ENCODE assay signal across 8 mouse cellular contexts in genomic region chr9:21936692-21937570, GRCm38 (mm10). TPM values are rescaled to one million over a fixed set of nuclear protein-coding genes. Genes with fewer than 3 reads are reported as not detected.
A peak's percentile ranks its signal among the peaks of the same experiment; 100 is the strongest.
DNase-seq lines count a peak whose midpoint lies in the region; ATAC-seq and TF ChIP-seq lines count a peak whose summit lies in the region.

Gene Plppr2 (plus strand): TSS chr9:21937033.

- H3K36me3 ChIP-seq in embryonic facial prominence, embryonic 11.5 days (replicated peaks; ENCODE audit: control insufficient read depth, insufficient read depth, low read depth, low read length) = no peaks in the 10 kb centered on the region
- no peaks in the 10 kb centered on the region; the same call in 1 of the 2 replicates for H3K36me3 ChIP-seq in intestine, postnatal 0 days (ENCODE audit: control insufficient read depth, insufficient read depth)
- H3K36me3 ChIP-seq in midbrain, embryonic 10.5 days = peaks cover 8% of the 10 kb centered on the region; the same call in 1 of the 2 replicates

- DNase-seq in adrenal gland, postnatal 14 days = peak; percentile 99
- DNase-seq in embryonic facial prominence, embryonic 11.5 days (ENCODE audit: low spot score) = peak; percentile 98
- peak; percentile 96 to 97 for DNase-seq in left cerebral cortex, postnatal 36 days (ENCODE audit: low spot score in 2 of 2)
- DNase-seq in midbrain, embryonic 10.5 days (ENCODE audit: low spot score) = peak; percentile 99
- DNase-seq in right cerebral cortex, postnatal 36 days (ENCODE audit: low spot score in 2 of 2) = peak; percentile 98
- peak; percentile 94 to 97 for DNase-seq in urinary bladder, postnatal 4 days (ENCODE audit: low spot score in 2 of 2)

- ATAC-seq in embryonic facial prominence, embryonic 11.5 days (replicated peaks; ENCODE audit: insufficient number of reproducible peaks, low FRiP score, low TSS enrichment, low read depth) = peak; percentile 93
- ATAC-seq in granulocyte monocyte progenitor cell, adult 5-6 weeks (replicated peaks; ENCODE audit: poor library complexity, severe bottlenecking) = peak; percentile 99
- ATAC-seq in intestine, postnatal 0 days = peak; percentile 98

- H3K4me1 ChIP-seq in embryonic facial prominence, embryonic 11.5 days (ENCODE audit: control insufficient read depth, insufficient read depth, low read length) = no peaks in the 10 kb centered on the region
- no peaks in the 10 kb centered on the region for H3K4me1 ChIP-seq in intestine, postnatal 0 days (replicated peaks; ENCODE audit: control insufficient read depth, insufficient read depth, low read length)
- peaks cover 30% of the 10 kb centered on the region for H3K4me1 ChIP-seq in midbrain, embryonic 10.5 days

- H3K27ac ChIP-seq in embryonic facial prominence, embryonic 11.5 days (replicated peaks; ENCODE audit: low read depth, low read length) = no peak within 1 kb of the TSS
- no peak within 1 kb of the TSS for H3K27ac ChIP-seq in intestine, postnatal 0 days (ENCODE audit: low read depth, low read length)
- H3K27ac ChIP-seq in midbrain, embryonic 10.5 days (replicated peaks) = peak within 1 kb of the TSS; percentile 87

- H3K9ac ChIP-seq in embryonic facial prominence, embryonic 11.5 days (replicated peaks; ENCODE audit: low read length) = peak within 1 kb of the TSS; percentile 69
- peak within 1 kb of the TSS; percentile 37; the same call in 1 of the 2 replicates for H3K9ac ChIP-seq in intestine, postnatal 0 days (ENCODE audit: low read depth, low read length)

- intact Hi-C loops in left cerebral cortex, postnatal 36 days (cut with DNase I) = loop anchor here (2.0 kb wide), 1 partner anchor 16 kb away; no protein-coding TSS in a partner anchor

- no peaks in the 10 kb centered on the region for H3K9me3 ChIP-seq in embryonic facial prominence, embryonic 11.5 days (replicated peaks; ENCODE audit: control insufficient read depth, low read length)
- no peaks in the 10 kb centered on the region for H3K9me3 ChIP-seq in intestine, postnatal 0 days (ENCODE audit: control insufficient read depth)
- H3K9me3 ChIP-seq in midbrain, embryonic 10.5 days (replicated peaks) = no peaks in the 10 kb centered on the region

- no peaks in the 10 kb centered on the region for H3K27me3 ChIP-seq in embryonic facial prominence, embryonic 11.5 days (ENCODE audit: control insufficient read depth, insufficient read depth, low read length)
- no peaks in the 10 kb centered on the region for H3K27me3 ChIP-seq in intestine, postnatal 0 days (replicated peaks; ENCODE audit: control insufficient read depth, insufficient read depth, low read length)
- H3K27me3 ChIP-seq in midbrain, embryonic 10.5 days (ENCODE audit: low read depth, poor library complexity, severe bottlenecking) = peaks cover 29% of the 10 kb centered on the region

- H3K4me2 ChIP-seq in embryonic facial prominence, embryonic 11.5 days (ENCODE audit: low read depth, low read length) = peak within 1 kb of the TSS; percentile 84
- H3K4me2 ChIP-seq in intestine, postnatal 0 days (replicated peaks; ENCODE audit: low read depth) = peak within 1 kb of the TSS; percentile 80

- whole genome bisulfite sequencing in embryonic facial prominence, embryonic 11.5 days = 3% methylated on average over 42 of the region's 43 CpGs
- 1% methylated on average over 43 of the region's 43 CpGs for WGBS in intestine, postnatal 0 days
- WGBS in midbrain, embryonic 10.5 days = 3% methylated on average over 42 of the region's 43 CpGs

- peak within 1 kb of the TSS; percentile 51 for H3K4me3 ChIP-seq in embryonic facial prominence, embryonic 11.5 days (ENCODE audit: low read depth, low read length)
- peak within 1 kb of the TSS; percentile 48 for H3K4me3 ChIP-seq in intestine, postnatal 0 days (ENCODE audit: low read depth, low read length)
- H3K4me3 ChIP-seq in midbrain, embryonic 10.5 days = peak within 1 kb of the TSS; percentile 68

- peak; percentile 33 for TF ChIP-seq CTCF in intestine, postnatal 0 days (IDR thresholded peaks at IDR 0.05; ENCODE audit: low read depth)

RNA-seq across cellular contexts. Expression of gene Plppr2, which starts in this region (rescaled TPM):
- 25.5 and 31.0 TPM in 2 replicates for total RNA-seq in adrenal gland, postnatal 14 days (2021)
- 6.9 and 9.5 TPM in 2 replicates for polyA plus RNA-seq in embryonic facial prominence, embryonic 11.5 days (2014; fragmentation: Nextera tagmentation; extraction: Ambion mirVana)
- total RNA-seq in granulocyte monocyte progenitor cell, adult 5-6 weeks (2014; fragmentation: Nextera tagmentation) = 0.58 and 1.4 TPM in 2 replicates
- not detected in 2 replicates for total RNA-seq in granulocyte monocyte progenitor cell, adult 5-6 weeks (2017)
- 2.9 and 3.2 TPM in 2 replicates for polyA plus RNA-seq in intestine, postnatal 0 days (2015; fragmentation: Nextera tagmentation; extraction: Ambion mirVana)
- 100 to 1,000 TPM; 193 to 201 TPM for total RNA-seq in left cerebral cortex, postnatal 36 days (2021)
- 14.7 and 22.4 TPM in 2 replicates for polyA plus RNA-seq in midbrain, embryonic 10.5 days (2016; fragmentation: Nextera tagmentation; extraction: Ambion mirVana)

Comparison
In these comparisons a context has a peak if more than half of its experiments do, and no peak if none do; other contexts are left out.
1. RNA of gene Plppr2 (total RNA-seq): 193 to 201 TPM in left cerebral cortex, postnatal 36 days and 25.5 to 31.0 TPM in adrenal gland, postnatal 14 days; 0.58 to 1.4 TPM in granulocyte monocyte progenitor cell, adult 5-6 weeks; every median in the first group is over 10 times any median in the second.
2. Peak in every context shown above with its lines, with median percentiles within 50 percentile points of each other: DNase-seq, ATAC-seq and H3K4me3 ChIP-seq.